Mouse (Mus musculus): ENCODE results near the gene Olfr1511.
"Not testable (repeated sequence)": the region's sequence is repeated elsewhere in the genome, so short reads cannot be mapped to it uniquely, and the experiment has no call there.

Gene Olfr1511

DNA sequence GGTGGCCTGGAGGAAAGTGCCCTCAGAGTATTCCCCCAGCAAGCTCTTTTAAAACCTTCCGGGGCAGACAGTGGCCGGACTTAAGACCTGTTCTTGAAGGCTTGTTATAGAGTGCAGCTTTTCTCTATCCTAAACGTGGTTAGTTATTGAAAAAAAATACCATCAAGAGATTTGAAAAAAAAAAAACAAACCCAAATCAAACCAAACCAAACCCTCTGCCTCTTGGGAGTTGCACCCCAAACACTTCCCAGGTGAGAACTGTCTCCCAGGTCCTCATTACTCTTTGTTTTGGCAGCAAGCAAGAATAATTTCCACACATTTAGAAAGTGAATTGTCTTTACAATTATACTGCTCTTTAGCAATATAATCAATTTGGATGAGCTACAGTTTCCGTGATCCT is at the start of gene Olfr1511:
Gene Olfr1511 (minus strand): TSS at position 101 of the 400 bp plus-strand sequence.
- no peak for DNase-seq (ENCODE audit: low spot score in 2 of 2)

DNA sequence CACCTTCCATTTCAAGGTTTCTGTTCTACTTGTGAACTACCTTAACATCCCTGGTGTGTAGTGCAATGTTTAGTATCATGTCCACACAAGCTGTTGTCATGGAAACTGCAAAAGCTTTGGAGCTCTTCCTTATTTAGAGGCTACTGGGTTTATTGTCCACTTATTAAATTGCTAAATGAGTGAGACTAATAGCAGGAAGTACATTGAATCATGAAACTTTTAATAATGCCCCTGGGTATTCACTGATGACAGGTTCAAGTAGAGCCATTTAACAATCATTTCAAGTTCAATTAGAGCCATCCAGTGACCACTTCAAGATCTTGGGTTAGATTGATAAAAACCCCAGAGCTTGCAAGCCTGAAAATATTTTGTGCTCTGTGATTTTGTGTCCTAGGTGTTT is 45.5 kb upstream of the Olfr1511 start, which contains the start of gene Olfr1509:
Gene Olfr1509 (plus strand): TSS at position 301 of the 400 bp plus-strand sequence.
- DNase-seq (ENCODE audit: low spot score in 2 of 2): no peak

DNA sequence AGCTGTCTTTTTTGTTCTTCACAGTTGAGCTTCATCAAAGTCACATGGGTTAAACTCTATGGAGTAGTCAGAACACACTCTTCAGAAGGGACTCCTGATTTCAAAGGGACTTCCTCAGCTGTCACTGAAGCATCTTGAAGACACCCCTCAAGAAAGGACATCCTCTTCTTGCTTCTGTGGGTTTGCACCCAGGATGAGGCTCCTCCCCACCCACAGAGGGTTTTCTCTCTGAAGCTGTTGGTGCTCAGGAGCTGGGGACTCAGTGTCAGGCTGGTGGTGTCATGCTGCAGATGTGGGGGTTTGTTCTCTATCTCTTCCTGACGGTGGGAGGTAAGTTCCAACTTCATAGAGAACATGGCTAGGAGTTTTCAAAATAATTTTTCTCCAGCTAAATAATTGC is 30.5 kb upstream of the Olfr1511 start:
- peak; percentile 73 to 84 for DNase-seq (ENCODE audit: low spot score in 2 of 2)

- no peak for DNase-seq (ENCODE audit: low spot score in 2 of 2)
Measured at GRCm38 (mm10) chr14:52414273-52414672, 17.1 kb upstream of the Olfr1511 start, which contains the start of gene Olfr1510. Gene Olfr1510 (minus strand): TSS chr14:52414373.

- DNase-seq (ENCODE audit: low spot score in 2 of 2): not testable (repeated sequence)
Measured at GRCm38 (mm10) chr14:52410142-52410919, 13.2 kb upstream of the Olfr1511 start.

GRCm38 (mm10) chr14:52390084-52390848 is 6.9 kb downstream of the Olfr1511 start:
- not testable (repeated sequence) for DNase-seq (ENCODE audit: low spot score in 2 of 2)

DNA sequence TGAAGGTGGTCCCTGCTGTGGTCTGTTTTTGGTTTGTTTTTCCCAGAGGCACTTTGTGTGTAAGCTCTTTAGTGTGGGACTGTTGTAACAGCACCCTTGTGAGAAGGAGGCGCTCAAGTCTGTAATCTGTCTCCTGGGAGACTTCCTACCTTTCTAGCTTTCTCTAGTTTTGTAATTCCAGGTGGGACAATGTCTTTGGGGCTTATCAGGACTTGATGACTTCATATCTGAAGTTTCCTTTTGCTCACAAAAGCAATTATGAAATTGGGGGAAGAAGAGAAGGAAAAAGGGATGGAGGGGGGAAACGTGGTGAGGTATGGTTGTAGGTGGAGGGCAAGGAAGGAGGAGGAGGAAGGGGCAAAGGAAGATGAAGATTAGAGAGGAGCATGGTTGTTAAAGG is 18.1 kb downstream of the Olfr1511 start, which contains the start of gene Olfr1512:
Gene Olfr1512 (minus strand): TSS at position 101 of the 400 bp plus-strand sequence.
- DNase-seq (ENCODE audit: low spot score in 2 of 2): no peak

GRCm38 (mm10) chr14:52368741-52369140 is 28.4 kb downstream of the Olfr1511 start:
- DNase-seq (ENCODE audit: low spot score in 2 of 2): no peak

DNA sequence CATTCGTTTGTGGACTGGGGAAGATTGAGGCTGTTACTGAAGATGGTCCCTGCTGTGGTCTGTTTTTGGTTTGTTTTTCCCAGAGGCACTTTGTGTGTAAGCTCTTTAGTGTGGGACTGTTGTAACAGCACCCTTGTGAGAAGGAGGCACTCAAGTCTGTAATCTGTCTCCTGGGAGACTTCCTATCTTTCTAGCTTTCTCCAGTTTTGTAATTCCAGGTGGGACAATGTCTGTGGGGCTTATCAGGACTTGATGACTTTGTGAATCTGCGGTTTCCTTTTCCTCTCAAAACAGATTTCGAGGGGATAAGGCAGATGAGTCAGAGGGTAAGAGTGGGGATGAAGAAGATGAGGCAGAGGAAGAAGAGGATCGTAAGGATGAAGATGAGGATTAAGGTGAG is 40.9 kb downstream of the Olfr1511 start, which contains the start of gene Olfr1513:
Gene Olfr1513 (minus strand): TSS at position 101 of the 400 bp plus-strand sequence.
- DNase-seq (ENCODE audit: low spot score in 2 of 2): no peak

All from thymus, postnatal 10 days (tissue).